Mouse (Mus musculus): ENCODE results near the gene Psma6.
A peak's percentile ranks its signal among the peaks of the same experiment; 100 is the strongest.

GRCm38 (mm10) chr12:55398240-55399127 is 14.5 kb downstream of the Psma6 start:
- TF ChIP-seq CTCF (IDR thresholded peaks at IDR 0.05; ENCODE audit: borderline replicate concordance, extremely low read depth, insufficient read depth, insufficient read length) (peak; percentile 25; the same call in 1 of the 2 replicates), POLR2A (IDR thresholded peaks at IDR 0.05; ENCODE audit: borderline replicate concordance, extremely low read depth, insufficient read depth, insufficient read length, poor library complexity, severe bottlenecking) (peak; percentile 100)

Measured in brain, embryonic 14.5 days (tissue).